Mouse (Mus musculus) heart, postnatal 0 days (tissue): ENCODE measurements around the gene Mtus2. TPM values are rescaled to one million over a fixed set of nuclear protein-coding genes. Genes with fewer than 3 reads are reported as not detected.

ENCODE experiments used
- ATAC-seq: fragments of 200-750 bp; cut with Nextera tagmentation; 2 replicates; pipeline ENCODE4 v1.8.0; 2017; ENCODE audit warnings: low read depth, moderate number of reproducible peaks, moderate library complexity; ENCODE audit not compliant: insufficient read depth
- DNase-seq: peaks from one replicate; pipeline ENCODE4 v3.0.0-alpha.2; 2016; ENCODE audit warnings: low spot score
- H3K27ac ChIP-seq: fragments of 300-500 bp; sonication (generic); 2 replicates; pipeline ENCODE4 v1.5.1; 2014; ENCODE audit warnings: low read depth, mild to moderate bottlenecking
- H3K27me3 ChIP-seq: fragments of 300-500 bp; sonication (generic); 2 replicates; pipeline ENCODE4 v1.6.1; 2014; ENCODE audit warnings: low read length, mixed read lengths; ENCODE audit not compliant: control insufficient read depth, insufficient read depth
- H3K36me3 ChIP-seq: fragments of 300-500 bp; sonication (generic); replicated peaks from 2 replicates; pipeline ENCODE4 v1.6.1; 2014; ENCODE audit warnings: low read length, mixed read lengths; ENCODE audit not compliant: control insufficient read depth, insufficient read depth
- H3K4me1 ChIP-seq: fragments of 300-500 bp; sonication (generic); 2 replicates; pipeline ENCODE4 v1.6.1; 2014; ENCODE audit warnings: antibody characterized with exemption; ENCODE audit not compliant: control insufficient read depth, insufficient read depth
- H3K4me2 ChIP-seq: fragments of 300-500 bp; sonication (generic); 2 replicates; pipeline ENCODE4 v1.6.1; 2014; ENCODE audit warnings: low read depth, mild to moderate bottlenecking, low read length, moderate library complexity
- H3K4me3 ChIP-seq: fragments of 300-500 bp; sonication (generic); 2 replicates; pipeline ENCODE4 v1.5.1; 2014; ENCODE audit warnings: low read depth, low read length
- H3K9ac ChIP-seq: fragments of 300-500 bp; sonication (generic); replicated peaks from 2 replicates; pipeline ENCODE4 v1.6.1; 2014; ENCODE audit warnings: low read depth, low read length, mixed read lengths
- H3K9me3 ChIP-seq: fragments of 300-500 bp; sonication (generic); replicated peaks from 2 replicates; pipeline ENCODE4 v1.6.1; 2016; ENCODE audit warnings: low read length; ENCODE audit not compliant: control insufficient read depth
- CTCF ChIP-seq: IDR thresholded peaks from 2 replicates; pipeline ENCODE4 v1.5.1; 2016; ENCODE audit warnings: antibody characterized with exemption, control low read depth, low read depth
- EP300 ChIP-seq: IDR thresholded peaks from 2 replicates; pipeline ENCODE4 v1.6.1; 2016; ENCODE audit warnings: antibody characterized with exemption, low read depth
- WGBS: fragments of 180-500 bp; shearing (Covaris S2); extraction: QIAGEN DNeasy Blood & Tissue Kit; methylation state at CpG from one replicate; pipeline ENCODE4 v1.1.7; 2014; 5-methylcytosine and 5-hydroxymethylcytosine counted together
- polyA plus RNA-seq: library from polyadenylated mRNA; unstranded; fragments of >200 nt; fragmentation: Nextera tagmentation; extraction: Ambion mirVana; gene quantifications from 2 replicates; pipeline ENCODE4 v1.2.1, GENCODE M21; 2015
- total RNA-seq: library from RNA; depleted of rRNA; stranded (reverse); fragments of >200 nt; gene quantifications from 2 replicates; pipeline ENCODE4 v1.2.3, GENCODE M21; 2014; ENCODE audit warnings: low replicate concordance

Gene Mtus2
- total and polyA plus RNA-seq, 2 experiments from 2014 or later, result 59.9 to 165 TPM

DNA sequence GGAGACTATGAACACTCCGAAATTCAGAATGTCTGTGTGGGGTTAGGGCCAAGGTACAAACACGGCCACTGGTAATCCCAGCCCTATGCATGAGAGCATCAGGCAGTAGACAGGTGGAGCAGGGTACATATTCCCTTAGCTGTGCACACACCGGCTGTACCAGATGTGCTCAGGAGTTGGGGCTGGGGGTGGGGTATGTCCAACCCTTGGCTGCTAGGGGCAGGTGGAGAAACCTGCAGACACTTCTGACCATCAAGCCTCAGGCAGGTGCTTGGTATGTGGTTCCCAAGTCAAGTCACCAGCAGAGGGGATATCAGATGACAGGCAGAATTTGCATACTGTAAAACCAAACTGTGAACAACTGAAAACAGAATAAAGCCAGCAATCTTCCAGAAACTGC is 371.9 kb downstream of the Mtus2 start:
- no peak for ATAC-seq
- Histone ChIP-seq H3K4me2 (no peak overlapping the region), H3K9me3 (no peaks in the 10 kb centered on the region), H3K4me1 (peaks cover 3% of the 10 kb centered on the region; the same call in 1 of the 2 replicates), H3K9ac (no peak overlapping the region), H3K27me3 (no peaks in the 10 kb centered on the region), H3K4me3 (no peak overlapping the region), H3K36me3 (peaks cover 23% of the 10 kb centered on the region), H3K27ac (no peak overlapping the region)
- TF ChIP-seq CTCF (no peak), EP300 (no peak)
- WGBS, result 87% methylated on average over 3 of the region's 3 CpGs
- DNase-seq, result no peak

DNA sequence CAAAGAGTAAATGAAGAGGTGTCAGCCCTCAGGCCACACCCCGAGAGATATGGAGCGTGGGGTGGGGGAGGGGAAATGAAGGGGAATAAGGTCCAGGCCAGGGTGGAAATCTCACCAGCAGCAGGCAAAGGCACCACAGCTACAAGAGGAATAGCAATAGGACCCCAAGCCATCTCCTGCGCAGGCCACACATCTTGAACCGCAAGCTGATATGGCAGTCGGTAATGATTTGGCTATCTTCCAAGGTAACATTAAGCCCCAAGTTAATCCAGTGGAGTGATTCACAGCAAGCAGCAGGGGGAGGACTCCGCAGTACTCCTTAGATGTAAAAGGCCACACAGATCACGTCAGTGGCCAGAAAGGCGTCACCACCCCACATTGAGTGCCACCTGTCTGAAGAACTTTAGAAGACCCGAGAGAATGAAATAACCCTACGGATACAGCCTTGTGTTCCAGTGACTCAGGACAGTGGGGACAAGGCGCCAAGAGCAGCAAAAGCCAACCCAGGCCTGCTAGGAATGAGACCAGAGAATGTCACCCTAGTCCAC is 374.2 kb downstream of the Mtus2 start:
- Histone ChIP-seq H3K4me3 (no peak overlapping the region), H3K4me1 (peaks cover 3% of the 10 kb centered on the region; the same call in 1 of the 2 replicates), H3K4me2 (no peak overlapping the region), H3K9me3 (no peaks in the 10 kb centered on the region), H3K27me3 (no peaks in the 10 kb centered on the region), H3K9ac (no peak overlapping the region), H3K27ac (no peak overlapping the region), H3K36me3 (peaks cover 38% of the 10 kb centered on the region)
- DNase-seq (no peak), ATAC-seq (no peak)
- WGBS, result 51% methylated on average over 11 of the region's 11 CpGs
- TF ChIP-seq CTCF, result no peak
- TF ChIP-seq EP300, result no peak

DNA sequence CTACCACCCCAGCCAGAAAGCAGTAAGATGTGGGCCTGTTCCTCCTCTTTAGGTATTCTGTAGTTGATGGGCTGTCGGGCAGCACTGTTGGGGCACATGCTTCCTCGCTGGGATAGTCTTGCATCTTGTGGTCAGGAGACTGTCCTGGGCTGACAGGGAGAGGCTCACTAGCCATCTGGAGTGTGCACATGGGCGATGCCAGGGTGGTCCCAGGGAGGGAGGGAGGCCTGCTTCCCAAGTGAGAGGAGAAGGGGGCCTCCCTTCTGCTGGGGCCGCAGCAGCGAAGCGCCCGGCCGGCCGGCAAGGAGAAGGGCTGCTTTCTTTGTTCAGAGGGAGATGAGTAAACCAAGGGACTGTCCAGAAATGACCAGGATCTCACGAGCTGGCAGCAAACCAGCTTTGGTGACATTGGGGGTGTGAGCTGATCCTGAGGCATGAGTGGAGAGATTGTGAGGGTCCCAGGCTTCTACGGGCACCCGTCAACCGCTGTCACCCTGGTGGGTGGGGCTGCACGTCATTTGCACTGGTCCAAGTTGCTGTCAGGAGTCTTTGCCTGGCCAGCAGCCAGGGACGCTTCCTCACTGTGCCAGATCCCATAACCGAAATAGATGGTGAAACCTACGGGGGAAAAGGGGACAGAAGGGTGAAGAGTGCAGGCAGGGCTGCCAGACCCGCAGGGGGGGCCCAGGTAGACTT is 375.0 kb downstream of the Mtus2 start:
- H3K4me2 ChIP-seq, result peak overlapping the region; percentile 24; the same call in 1 of the 2 replicates
- H3K27ac ChIP-seq, result no peak overlapping the region
- no peak for DNase-seq
- no peaks in the 10 kb centered on the region for H3K27me3 ChIP-seq
- peaks cover 3% of the 10 kb centered on the region; the same call in 1 of the 2 replicates for H3K4me1 ChIP-seq
- ATAC-seq, result peak; percentile 51
- 64% methylated on average over 18 of the region's 18 CpGs for WGBS
- no peaks in the 10 kb centered on the region for H3K9me3 ChIP-seq
- H3K36me3 ChIP-seq, result peaks cover 46% of the 10 kb centered on the region
- H3K9ac ChIP-seq, result no peak overlapping the region
- H3K4me3 ChIP-seq, result no peak overlapping the region
- TF ChIP-seq CTCF (no peak), EP300 (no peak)

DNA sequence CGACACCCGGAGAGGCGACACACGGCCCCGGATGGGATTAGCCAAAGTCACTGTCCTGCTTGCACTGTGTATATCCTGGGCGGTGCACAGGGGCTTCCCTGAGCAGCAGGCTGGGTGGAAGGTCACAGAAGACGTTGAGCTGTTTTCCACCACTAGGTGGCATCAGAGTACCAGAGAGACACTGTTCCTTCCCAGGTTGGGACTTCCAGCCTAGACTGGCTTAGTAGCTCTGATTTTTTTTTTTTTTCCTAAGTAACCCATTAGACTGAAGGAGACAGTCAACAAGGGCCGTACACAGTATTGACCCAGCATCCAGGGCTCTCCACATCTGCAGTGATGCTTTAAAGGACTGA is 375.5 kb downstream of the Mtus2 start:
- H3K27me3 ChIP-seq, result no peaks in the 10 kb centered on the region
- peaks cover 51% of the 10 kb centered on the region for H3K36me3 ChIP-seq
- H3K4me3 ChIP-seq, result no peak overlapping the region
- H3K4me1 ChIP-seq, result peaks cover 3% of the 10 kb centered on the region; the same call in 1 of the 2 replicates
- TF ChIP-seq EP300, result no peak
- TF ChIP-seq CTCF, result peak; percentile 92
- no peak overlapping the region for H3K27ac ChIP-seq
- H3K9ac ChIP-seq, result no peak overlapping the region
- H3K9me3 ChIP-seq, result no peaks in the 10 kb centered on the region
- 24% methylated on average over 8 of the region's 8 CpGs for WGBS
- H3K4me2 ChIP-seq, result peak overlapping the region; percentile 24; the same call in 1 of the 2 replicates
- peak; percentile 81 for DNase-seq
- ATAC-seq, result peak; percentile 83

DNA sequence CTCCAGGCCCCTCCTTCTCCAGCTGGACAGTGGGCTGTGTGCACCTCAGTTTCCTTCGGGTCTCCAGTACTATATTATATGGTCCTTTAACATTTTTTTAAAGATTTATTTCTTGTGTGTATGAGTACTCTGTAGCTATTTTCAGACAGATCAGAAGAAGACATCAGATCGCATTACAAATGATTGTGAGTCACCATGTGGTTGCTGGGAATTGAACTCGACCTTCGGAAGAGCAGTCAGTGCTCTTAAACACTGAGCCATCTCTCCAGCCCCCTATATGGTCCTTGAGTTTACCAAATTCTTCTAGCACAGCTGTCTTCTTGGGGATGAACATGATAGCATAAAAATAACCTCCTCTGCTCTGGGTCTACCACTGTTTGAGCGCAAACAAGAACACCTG is 382.0 kb downstream of the Mtus2 start:
- no peak overlapping the region for H3K4me2 ChIP-seq
- no peaks in the 10 kb centered on the region for H3K27me3 ChIP-seq
- H3K36me3 ChIP-seq, result peaks cover 27% of the 10 kb centered on the region
- DNase-seq, result no peak
- no peak overlapping the region for H3K9ac ChIP-seq
- WGBS, result 87% methylated on average over 5 of the region's 5 CpGs
- H3K4me1 ChIP-seq, result peaks cover 31% of the 10 kb centered on the region
- H3K4me3 ChIP-seq, result no peak overlapping the region
- H3K9me3 ChIP-seq, result no peaks in the 10 kb centered on the region
- TF ChIP-seq EP300, result no peak
- no peak for ATAC-seq
- H3K27ac ChIP-seq, result no peak overlapping the region
